Mouse (Mus musculus) T-helper 1 cell (primary cell): ENCODE results near the gene Fgf3.
"Not testable (repeated sequence)": the region's sequence is repeated elsewhere in the genome, so short reads cannot be mapped to it uniquely, and the experiment has no call there.

Experiments
- in situ Hi-C: fragments of 300-600 bp; cut with MboI, MseI; formaldehyde crosslinking; loops from one replicate; pipeline ENCODE4 v1.15.1; 2025; ENCODE audit warnings: high pct_unique_total_duplicates

Gene Fgf3

DNA sequence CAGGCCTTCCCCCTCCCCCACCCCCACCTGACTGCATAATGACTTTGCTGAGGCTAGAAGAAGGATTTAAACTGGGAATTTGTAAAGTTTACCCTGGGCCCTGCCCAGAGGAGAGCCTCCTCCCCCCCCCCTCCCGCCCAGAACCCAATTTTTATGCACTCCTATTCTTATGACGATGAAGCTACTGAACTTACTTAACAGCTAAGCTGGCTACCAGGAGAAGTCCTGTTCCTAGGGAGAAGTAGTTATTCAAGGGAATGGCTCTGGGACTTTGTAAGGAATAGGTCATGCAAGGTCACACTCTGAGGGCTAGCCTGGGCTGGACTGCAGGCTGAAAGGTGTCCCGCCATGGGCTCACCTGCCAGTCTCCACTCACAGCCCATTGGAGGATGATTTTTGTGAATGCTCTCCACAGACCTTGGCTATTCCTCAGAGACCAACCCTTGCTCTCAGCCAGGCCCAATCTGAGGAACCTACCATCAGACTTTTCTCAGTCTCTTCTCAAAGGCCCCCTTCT, 20.0 kb downstream of the Fgf3 start:
- in situ Hi-C loops: no loop called here

DNA sequence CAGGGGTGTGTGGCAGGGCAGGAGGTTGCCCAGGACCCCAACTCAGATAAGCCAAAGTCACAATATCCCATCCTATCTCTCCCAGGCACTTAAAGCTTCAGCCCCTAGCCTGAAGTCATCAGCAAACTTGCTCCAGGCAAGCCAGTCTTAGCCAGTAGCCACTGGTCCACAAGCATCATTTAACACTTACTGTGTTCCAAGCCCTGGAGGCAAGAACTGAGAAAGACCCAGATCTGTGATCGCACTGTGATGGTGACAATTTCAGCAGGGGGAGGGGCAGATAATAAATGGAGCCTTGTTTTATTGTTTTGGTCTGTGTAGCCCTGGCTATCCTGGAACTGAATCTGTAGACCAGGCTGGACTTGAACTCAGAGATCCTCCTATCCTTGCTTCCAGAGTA, 20.8 kb downstream of the Fgf3 start:
- in situ Hi-C loops: no loop called here

DNA sequence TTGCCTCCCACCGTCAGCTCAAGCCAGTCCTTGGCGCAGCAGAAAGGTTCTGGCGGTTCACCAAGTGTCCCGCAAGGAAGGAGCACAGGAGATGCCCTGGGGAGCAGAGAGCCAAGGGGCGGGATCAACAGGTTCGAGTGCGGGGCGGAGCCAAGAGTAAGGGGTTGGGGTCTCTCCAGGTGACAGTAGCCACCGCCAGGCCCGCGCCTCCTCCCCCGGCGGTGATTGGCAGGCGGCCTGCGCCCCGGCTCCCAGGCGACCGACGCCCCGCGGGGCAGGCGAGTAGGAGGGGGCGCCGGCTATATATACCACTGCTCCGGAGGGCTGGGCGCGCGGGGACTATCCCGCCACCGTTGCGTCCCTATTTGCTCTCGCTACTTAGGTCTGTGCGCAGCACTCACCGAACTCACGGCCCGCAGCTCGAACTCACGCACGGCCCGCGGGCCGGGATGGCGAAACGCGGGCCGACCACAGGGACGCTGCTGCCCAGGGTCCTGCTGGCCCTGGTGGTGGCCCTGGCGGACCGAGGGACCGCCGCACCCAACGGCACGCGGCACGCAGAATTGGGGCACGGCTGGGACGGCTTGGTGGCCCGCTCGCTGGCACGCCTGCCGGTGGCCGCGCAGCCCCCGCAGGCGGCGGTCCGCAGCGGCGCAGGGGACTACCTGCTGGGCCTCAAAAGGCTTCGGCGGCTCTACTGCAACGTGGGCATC, 23.3 kb downstream of the Fgf3 start:
- in situ Hi-C loops: no loop called here

DNA sequence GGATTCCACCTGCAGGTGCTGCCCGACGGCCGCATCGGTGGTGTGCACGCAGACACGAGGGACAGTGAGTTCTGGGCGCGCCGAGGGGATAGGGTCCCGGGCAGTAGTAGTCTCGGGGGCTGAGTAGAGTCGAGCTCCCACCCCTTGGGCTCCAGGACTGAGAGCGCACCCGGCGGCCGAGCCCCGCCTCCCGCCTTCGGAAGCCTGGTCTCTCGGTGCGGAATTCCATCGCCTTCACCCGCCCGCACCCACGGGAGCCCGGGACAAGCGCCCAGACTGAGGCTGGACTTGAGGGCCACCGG, 23.8 kb downstream of the Fgf3 start:
- in situ Hi-C loops: no loop called here

DNA sequence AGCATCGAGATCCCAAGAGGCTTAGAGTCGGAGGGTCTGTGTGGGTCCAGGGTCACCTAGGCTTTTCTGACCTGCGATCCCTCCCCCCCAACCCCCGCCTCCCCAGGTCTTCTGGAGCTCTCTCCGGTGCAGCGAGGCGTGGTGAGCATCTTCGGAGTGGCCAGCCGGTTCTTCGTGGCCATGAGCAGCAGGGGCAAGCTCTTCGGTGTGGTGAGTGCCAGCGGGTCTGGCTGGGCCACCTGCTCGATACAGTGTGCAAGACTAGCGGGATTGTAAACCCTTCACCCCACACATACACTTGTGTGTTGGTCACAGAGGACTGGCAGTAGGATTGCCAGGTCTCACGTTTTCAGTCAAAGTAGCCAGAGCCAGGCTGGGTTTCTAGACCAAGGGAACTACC, 24.2 kb downstream of the Fgf3 start:
- in situ Hi-C loops: no loop called here

DNA sequence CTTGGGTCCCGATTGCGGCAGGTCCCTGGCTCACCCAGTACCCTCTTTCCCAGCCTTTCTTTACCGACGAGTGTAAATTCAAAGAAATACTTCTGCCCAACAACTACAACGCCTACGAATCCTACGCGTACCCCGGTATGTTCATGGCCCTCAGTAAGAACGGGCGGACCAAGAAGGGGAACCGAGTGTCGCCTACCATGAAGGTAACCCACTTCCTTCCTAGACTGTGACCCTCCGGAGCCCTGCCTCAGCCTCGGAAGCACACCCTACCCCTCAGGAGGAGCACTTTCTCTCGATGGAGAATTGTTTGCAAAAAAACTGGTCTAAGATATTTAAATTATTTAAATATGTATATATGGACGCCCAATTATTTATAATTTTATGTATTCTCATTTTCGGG, 24.8 kb downstream of the Fgf3 start:
- in situ Hi-C loops: no loop called here

DNA sequence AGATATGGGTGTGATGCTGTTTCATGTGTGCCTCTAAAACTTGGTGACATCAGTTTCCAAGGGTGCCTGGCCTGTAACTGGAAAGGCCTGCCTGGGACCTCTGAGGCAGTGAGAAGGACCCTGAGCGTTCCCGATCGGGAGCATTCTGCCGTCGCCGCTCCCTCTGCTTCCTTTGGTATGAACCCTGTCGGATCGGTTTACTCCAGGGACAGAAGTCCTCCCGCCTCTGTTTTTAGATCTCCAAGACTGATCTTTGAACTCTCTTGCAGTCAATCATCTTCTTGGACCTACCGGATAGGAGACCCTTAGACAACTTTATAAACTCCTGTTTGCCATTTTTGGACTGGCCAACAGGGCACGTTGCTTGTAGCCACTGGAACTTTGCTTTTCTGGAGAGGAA, 25.3 kb downstream of the Fgf3 start:
- in situ Hi-C loops: no loop called here

DNA sequence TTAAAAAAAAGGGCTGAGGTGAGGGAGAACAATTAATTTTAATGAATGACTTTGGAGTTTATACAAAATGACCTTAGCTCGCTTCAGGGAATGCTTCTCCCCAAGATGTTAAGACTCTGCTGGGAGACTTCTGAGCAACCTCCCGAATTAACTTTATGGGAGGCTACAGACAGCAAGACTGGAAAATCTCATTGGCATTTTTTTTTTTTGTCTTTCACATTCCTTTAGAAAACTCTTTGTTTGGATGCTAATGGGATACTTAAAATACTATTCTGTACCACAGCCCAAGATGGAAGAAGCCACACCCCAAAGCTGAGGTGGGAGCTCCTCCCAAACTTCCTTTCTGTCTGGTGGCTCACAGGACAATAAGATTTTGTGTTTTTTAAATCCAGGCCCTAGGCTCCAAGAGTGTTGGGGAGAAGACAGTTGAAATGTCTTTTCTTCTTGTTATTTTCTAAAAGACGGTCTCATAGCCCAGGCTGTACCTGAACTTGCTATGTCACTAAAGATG, 26.3 kb downstream of the Fgf3 start:
- in situ Hi-C loops: no loop called here

DNA sequence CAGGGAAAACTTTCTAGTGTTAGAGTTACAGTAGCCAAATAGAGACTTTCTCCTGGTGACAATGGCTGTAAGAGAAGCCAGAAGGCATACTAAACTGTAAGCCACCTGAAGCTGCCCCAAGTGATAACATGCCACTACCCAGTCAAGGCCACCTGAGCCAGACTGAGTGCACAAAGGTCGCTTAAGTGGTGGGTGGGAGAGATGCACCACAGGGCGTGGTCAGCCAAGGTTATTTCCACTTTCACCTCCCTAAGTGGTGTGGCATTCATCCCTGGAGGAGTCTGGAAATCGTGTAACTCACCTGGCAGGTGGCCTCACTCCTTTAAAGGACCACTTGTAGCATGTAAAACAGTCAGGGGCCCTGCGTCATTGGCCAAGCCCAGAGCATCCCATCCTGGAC, 29.3 kb downstream of the Fgf3 start:
- in situ Hi-C loops: no loop called here

DNA sequence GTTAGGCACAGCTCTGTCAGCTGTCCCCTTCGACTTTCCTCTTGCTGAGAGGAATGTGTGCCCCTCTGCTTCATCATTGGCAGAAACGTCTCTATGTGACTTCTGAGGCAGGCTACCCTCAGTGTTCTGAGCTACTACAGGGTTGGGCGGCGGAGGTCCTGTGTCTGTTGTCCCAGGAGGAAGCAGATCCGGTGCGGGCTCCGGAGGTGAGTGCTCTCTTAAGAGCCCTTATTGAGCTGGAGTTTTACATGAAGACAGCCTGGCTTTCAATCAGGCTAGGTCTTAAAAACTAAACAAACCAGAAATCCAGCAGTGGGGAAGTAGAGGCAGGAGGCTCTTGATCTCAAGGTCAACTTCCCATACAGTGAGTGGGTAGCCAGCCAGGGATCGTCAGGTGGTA, 29.7 kb downstream of the Fgf3 start:
- in situ Hi-C loops: no loop called here

DNA sequence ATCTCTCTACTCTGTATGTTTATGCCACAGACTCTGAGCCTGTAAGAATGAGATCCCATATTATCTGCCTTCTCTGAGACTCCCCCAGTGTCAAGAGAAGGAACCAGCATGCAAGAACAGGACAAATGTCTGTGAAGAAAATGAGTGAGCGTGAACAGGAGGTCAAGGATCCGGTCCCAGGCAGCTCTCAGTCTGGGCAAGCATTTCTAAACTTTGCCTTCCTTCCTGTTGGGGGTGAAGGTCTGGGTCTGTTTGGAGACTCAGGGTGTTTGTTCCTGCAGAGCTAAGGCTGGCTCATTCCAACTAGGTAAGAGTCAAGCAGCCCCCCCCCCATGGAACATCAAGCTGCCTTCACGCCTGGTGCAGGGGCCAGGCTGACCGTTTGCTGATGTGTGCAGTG, 34.5 kb downstream of the Fgf3 start:
- in situ Hi-C loops: no loop called here

DNA sequence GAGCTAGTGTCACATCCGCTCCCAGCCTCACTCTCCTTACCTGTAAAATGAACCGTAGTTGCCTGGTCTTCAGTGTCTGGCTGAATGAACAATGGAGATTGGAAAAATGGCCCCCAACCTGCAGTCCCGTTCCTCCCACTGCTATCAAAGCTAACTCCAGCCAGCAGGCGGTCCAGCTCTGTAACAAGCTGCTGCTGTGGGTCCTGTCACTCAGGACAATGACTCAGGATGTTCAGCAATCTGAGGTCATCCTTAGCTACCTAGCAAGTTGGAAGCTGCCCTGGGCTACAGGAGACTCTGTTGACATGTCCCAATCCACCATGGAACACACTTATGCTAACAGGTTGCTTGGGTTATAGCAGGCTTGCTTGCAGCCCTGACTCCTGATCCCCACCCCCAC, 35.3 kb downstream of the Fgf3 start:
- in situ Hi-C loops: no loop called here

DNA sequence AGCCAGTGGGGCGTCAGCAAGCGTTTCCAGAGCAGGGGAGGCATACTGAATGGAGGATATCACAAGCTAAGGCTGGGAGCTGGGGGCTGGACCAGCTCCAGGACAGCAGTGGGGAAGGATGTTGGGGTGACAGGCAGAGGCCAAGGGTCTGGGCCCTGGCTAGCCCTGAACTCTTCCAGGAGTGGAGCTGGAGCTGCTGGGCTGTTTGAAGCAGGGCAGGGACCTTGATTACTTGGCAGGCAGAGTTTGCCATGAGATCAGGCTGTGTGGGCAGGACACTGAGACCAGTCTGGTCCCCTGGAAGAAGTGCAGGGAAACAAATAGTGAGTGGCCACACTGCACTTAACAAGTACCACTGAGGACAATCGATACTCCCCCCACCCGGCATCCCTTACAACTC, 36.3 kb downstream of the Fgf3 start:
- in situ Hi-C loops: no loop called here

DNA sequence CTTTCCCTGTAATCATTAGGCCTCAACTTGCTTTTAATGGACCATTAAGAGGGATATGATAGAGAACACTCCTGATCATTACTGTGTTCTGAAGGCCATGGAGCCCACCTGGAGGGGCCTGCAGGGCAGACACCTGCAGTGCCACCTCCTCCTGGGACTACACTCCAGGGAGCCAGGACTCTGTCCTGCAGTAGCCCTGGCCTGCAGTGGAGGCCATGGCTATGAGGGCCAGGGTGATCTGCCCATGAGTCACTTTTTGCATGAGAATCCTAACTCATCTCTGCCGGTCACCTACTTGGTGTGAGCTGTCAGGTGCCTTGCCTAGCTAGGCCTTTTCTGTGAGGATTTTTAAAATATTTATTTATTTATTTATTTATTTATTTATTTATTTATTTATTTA, 40.5 kb downstream of the Fgf3 start:
- in situ Hi-C loops: no loop called here

DNA sequence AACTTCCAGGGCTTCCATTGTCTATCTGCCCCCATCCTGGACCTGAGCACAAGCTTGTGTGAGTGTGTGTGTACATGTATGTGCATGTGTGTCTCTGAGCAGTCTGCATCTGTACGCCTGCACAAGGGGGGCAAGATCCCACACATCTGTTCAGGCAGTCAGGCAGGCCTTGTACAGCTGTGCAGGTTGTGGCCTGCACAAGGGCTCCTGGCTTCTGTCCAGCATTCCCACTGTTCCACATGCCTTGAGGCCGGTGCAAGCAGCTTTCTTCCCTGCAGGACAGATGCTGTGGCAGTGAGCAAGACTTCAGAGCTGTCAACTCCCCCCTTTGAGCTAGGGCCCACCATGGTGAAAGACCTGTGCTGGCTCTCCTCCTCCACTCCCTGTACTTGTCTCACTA, 45.2 kb downstream of the Fgf3 start:
- in situ Hi-C loops: no loop called here

DNA sequence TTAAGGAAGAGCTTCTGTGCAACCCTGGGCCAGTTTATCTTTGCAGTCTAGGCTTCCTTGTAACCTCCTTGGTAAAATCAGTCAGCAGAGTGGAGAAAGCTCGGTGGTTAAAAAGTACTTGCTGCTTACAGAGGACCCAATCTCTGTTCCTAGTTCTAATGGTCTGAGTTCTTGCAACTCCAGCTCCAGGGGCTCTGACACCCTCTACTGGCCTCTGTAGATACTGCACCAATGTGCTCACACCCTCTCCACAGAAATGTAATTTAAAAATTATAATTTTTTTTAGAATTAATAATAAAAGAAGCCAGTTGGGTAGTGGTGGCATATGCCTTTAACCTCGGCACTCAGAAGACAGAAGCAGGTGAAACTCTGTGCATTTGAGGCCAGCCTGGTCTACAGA, 49.8 kb downstream of the Fgf3 start:
- in situ Hi-C loops: no loop called here

DNA sequence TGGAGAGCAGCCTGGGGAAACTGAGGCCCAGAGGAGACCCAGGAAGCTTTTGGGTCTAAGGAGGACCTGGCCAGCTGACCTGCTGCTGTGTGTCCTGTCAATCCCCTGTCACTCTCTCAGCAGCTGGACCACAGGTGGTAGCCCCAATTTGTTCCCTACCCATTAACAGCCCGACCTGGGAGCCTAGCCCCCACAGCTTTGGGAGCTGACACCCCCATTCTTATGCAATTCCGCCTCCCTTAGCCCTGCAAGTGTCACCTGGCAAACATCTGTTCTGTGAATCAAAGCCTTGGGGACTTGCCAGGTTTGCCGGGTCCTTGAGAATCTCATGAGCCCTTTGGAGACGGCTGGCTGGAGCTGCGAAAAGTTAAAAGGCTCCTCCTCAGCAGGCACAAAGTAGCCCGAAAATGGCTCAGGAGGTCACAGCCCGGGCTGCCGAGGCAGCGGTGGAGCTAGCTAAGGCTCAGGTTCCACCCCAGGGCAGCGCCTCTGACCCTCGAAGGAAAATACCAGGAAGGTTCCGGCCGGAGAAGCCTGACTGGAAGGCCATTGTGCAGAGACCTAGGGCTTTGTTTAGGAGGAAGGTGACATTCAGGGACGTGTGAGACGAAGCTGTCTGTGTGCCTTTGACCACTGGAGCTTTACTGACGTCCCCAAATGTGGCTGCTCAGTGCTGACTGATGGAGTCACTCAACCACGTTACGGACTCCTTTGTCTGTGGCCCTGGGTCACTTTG, 50.8 kb downstream of the Fgf3 start:
- in situ Hi-C loops: no loop called here

DNA sequence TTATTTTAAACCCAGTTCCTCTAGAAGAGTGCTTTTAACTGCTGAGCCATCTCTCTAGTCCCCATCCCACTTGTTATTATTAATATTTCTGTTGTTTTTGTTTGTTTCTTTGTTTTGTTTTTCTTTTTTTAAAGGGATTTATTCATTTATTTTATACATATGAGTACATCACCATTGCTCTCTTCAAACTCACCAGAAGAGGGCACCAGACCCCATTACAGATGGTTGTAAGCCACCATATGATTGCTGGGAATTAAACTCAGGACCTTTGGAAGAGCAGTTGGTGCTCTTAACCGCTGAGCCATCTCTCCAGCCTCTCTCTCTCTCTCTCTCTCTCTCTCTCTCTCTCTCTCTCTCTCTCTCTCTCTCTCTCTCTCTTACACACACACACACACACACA, 52.8 kb downstream of the Fgf3 start:
- in situ Hi-C loops: not testable (repeated sequence)

DNA sequence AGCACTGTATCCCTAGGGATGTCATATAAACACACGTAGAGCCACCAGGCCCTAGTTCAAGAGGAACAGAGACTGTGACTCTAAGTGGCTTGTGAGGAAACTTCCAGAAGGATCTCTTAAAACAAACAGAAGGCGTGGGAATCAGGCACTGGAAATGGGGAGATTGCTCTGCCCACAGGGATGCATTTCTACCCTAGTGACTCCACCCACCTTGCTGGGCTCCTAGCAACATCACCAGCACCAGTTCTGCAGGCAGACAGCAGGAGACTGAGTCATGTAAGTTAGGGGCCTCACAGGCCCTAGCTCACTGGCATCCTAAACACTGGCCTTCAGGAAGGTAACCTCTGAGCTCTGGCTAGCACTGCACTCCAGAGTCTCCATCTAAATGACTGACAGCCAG, 54.0 kb downstream of the Fgf3 start:
- in situ Hi-C loops: no loop called here

DNA sequence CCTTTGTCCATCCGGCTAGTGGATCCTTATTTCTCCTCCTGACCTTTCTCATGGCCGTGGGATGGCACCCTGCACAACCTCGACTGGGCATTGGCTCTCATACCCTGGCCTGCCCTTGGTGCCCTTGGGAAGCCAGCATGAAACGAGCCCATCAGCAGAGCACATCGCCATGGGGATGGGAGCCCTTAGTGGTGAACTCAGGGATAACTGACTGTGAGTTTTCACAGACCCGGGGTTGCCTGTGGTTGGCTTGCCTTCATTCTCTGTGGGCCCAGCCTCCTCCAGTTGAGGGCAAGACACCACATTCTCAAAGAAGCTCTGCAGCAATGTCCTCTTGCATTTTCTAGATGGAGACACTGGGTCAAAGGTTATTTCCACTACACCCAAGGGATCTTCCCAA, 54.4 kb downstream of the Fgf3 start:
- in situ Hi-C loops: no loop called here
